In genomic region chr19:11070364-11070763, GRCm38 (mm10) we compare ENCODE assay signal across 22 mouse cellular contexts. TPM values are rescaled to one million over a fixed set of nuclear protein-coding genes. Genes with fewer than 3 reads are reported as not detected.
"Had no signal": no experiment of that assay in that cellular context is flagged by ENCODE, and none has a peak within 500 bp of the region (broad histone marks: within the 10 kb centered on the region; RNA-seq: fewer than 3 reads in every experiment).

No protein-coding gene starts in this region.

- H3K36me3 ChIP-seq: liver, embryonic 15.5 days; lung, embryonic 15.5 days; midbrain, embryonic 12.5 days; neural tube, embryonic 12.5 days had no signal

- H3K4me2 ChIP-seq: liver, embryonic 15.5 days; lung, embryonic 15.5 days; midbrain, embryonic 12.5 days; neural tube, embryonic 12.5 days had no signal

- H3K4me1 ChIP-seq: liver, embryonic 15.5 days; lung, embryonic 15.5 days; midbrain, embryonic 12.5 days; neural tube, embryonic 12.5 days had no signal

- H3K27ac ChIP-seq: liver, embryonic 15.5 days; lung, embryonic 15.5 days; midbrain, embryonic 12.5 days; neural tube, embryonic 12.5 days had no signal

- H3K9me3 ChIP-seq: liver, embryonic 15.5 days; lung, embryonic 15.5 days; midbrain, embryonic 12.5 days; neural tube, embryonic 12.5 days had no signal

- H3K4me3 ChIP-seq: liver, embryonic 15.5 days; lung, embryonic 15.5 days; midbrain, embryonic 12.5 days; neural tube, embryonic 12.5 days had no signal

- DNase-seq: liver, postnatal 0 days; lung, adult 2 months; lung, postnatal 14 days; lung, postnatal 36 days; midbrain, embryonic 14.5 days; right cerebral cortex, postnatal 14 days; spleen, adult 18-20 months; thymus, adult 18-20 months; thymus, postnatal 14 days; thymus, postnatal 36 days had no signal

- H3K9ac ChIP-seq: liver, embryonic 15.5 days; liver, postnatal 0 days; lung, embryonic 15.5 days; midbrain, embryonic 12.5 days; neural tube, embryonic 12.5 days had no signal

- ATAC-seq: liver, postnatal 0 days; lung, postnatal 0 days; midbrain, embryonic 16.5 days had no signal

- H3K27me3 ChIP-seq: liver, embryonic 15.5 days; lung, embryonic 15.5 days; midbrain, embryonic 12.5 days; neural tube, embryonic 12.5 days had no signal

RNA-seq across cellular contexts. Expression of gene Ms4a8a, which starts 10.5 kb away (rescaled TPM):
- total RNA-seq: megakaryocyte-erythroid progenitor cell, adult 5-6 weeks had no signal
- polyA plus RNA-seq: midbrain, embryonic 12.5 days; midbrain, embryonic 14.5 days; midbrain, embryonic 16.5 days; neural tube, embryonic 12.5 days; neural tube, embryonic 14.5 days had no signal

RNA-seq across cellular contexts. Expression of gene Ms4a18, which starts 52.5 kb away (rescaled TPM):
- total RNA-seq: megakaryocyte, adult 5-6 weeks; megakaryocyte-erythroid progenitor cell, adult 5-6 weeks; neutrophil, adult 5-6 weeks had no signal
- polyA plus RNA-seq: liver, postnatal 0 days; lung, adult 2 months; lung, embryonic 15.5 days; lung, postnatal 0 days; midbrain, embryonic 12.5 days; midbrain, embryonic 14.5 days; midbrain, embryonic 16.5 days; neural tube, embryonic 12.5 days; neural tube, embryonic 14.5 days; stomach, embryonic 14.5 days; thymus, postnatal 0 days had no signal
